ENCODE assay signal across 10 mouse cellular contexts in the genomic region with DNA sequence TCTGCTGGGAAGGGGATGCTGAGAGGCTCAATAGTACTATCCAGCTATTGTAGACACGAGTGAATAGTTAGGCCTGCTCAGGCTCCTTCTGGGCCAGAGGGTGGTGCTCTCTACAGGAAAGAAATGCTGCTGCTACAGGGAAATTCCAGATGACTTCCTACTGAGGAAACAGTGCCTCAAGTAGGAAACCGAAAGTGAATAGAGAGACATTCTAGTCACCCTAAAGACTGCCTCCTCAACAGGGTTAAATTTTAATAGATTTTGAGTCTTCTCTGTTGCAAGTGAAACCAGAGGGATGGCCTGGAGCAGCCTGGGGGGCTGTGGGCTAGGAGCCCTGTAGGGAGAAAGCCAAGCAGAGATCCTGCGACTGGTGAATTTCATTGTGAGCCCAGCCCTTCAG. TPM values are rescaled to one million over a fixed set of nuclear protein-coding genes. Genes with fewer than 3 reads are reported as not detected.
DNase-seq lines count a peak whose midpoint lies in the region; ATAC-seq lines count a peak whose summit lies in the region.
"Had no signal": no experiment of that assay in that cellular context is flagged by ENCODE, and none has a peak within 500 bp of the region (broad histone marks: within the 10 kb centered on the region; RNA-seq: fewer than 3 reads in every experiment).

No protein-coding gene starts in this region.

- WGBS in midbrain, embryonic 16.5 days, result 37% methylated on average over 3 of the region's 3 CpGs

- H3K36me3 ChIP-seq in midbrain, embryonic 16.5 days (ENCODE audit: control insufficient read depth, insufficient read depth, low read length), result no peaks in the 10 kb centered on the region
- H3K36me3 ChIP-seq: embryonic facial prominence, embryonic 15.5 days; neural tube, embryonic 13.5 days had no signal

- no peak overlapping the region for H3K4me2 ChIP-seq in midbrain, embryonic 16.5 days (ENCODE audit: low read length)
- H3K4me2 ChIP-seq: embryonic facial prominence, embryonic 15.5 days; neural tube, embryonic 13.5 days had no signal

- H3K4me1 ChIP-seq in midbrain, embryonic 16.5 days (ENCODE audit: control insufficient read depth, insufficient read depth, low read length), result peaks cover 5% of the 10 kb centered on the region

- ATAC-seq in midbrain, embryonic 16.5 days, result no peak

- H3K9ac ChIP-seq in midbrain, embryonic 16.5 days (ENCODE audit: low read depth, low read length), result no peak overlapping the region
- H3K9ac ChIP-seq: embryonic facial prominence, embryonic 15.5 days; neural tube, embryonic 13.5 days had no signal

- no peaks in the 10 kb centered on the region for H3K9me3 ChIP-seq in midbrain, embryonic 16.5 days (replicated peaks; ENCODE audit: control insufficient read depth, low read length, poor library complexity, severe bottlenecking)
- H3K9me3 ChIP-seq: embryonic facial prominence, embryonic 15.5 days; neural tube, embryonic 13.5 days had no signal

- no peak overlapping the region for H3K27ac ChIP-seq in midbrain, embryonic 16.5 days (ENCODE audit: low read length)
- H3K27ac ChIP-seq: embryonic facial prominence, embryonic 15.5 days; neural tube, embryonic 13.5 days had no signal

- H3K4me3 ChIP-seq in midbrain, embryonic 16.5 days (ENCODE audit: low read depth, low read length), result no peak overlapping the region
- H3K4me3 ChIP-seq: embryonic facial prominence, embryonic 15.5 days; neural tube, embryonic 13.5 days had no signal

- peak; percentile 77 for DNase-seq in CD4-positive helper T cell, adult 2 months (ENCODE audit: low read depth, low spot score)
- peak; percentile 38 for DNase-seq in NIH3T3 (ENCODE audit: low read depth)
- DNase-seq in induced T-regulatory cell, adult 2 months (ENCODE audit: low read depth), result peak; percentile 85
- DNase-seq in lung, adult 18-20 months, result peak; percentile 18 to 38
- DNase-seq in yolk sac, embryonic 10.5 days (ENCODE audit: low spot score), result no peak
- DNase-seq in c-Kit-positive CD71-positive TER-119-positive erythroid progenitor cells, embryonic 14.5 days (ENCODE audit: low spot score), result no peak
- no peak for DNase-seq in spleen, postnatal 4 days (ENCODE audit: low spot score in 2 of 2)

- H3K27me3 ChIP-seq in midbrain, embryonic 16.5 days (ENCODE audit: control insufficient read depth, insufficient read depth, low read depth, low read length), result peaks cover 13% of the 10 kb centered on the region

RNA-seq across cellular contexts. Expression of gene Parp14, which starts 2.2 kb away (rescaled TPM):
- polyA plus RNA-seq in midbrain, embryonic 16.5 days (2015; fragmentation: Nextera tagmentation; extraction: Ambion mirVana), result 0.15 and 0.27 TPM in 2 replicates

Comparison
In these comparisons a context has a peak if more than half of its experiments do, and no peak if none do; other contexts are left out.
1. DNase-seq: peak in CD4-positive helper T cell, adult 2 months (single experiment), NIH3T3 (single experiment), induced T-regulatory cell, adult 2 months (single experiment) and lung, adult 18-20 months (2 of 2); none in yolk sac, embryonic 10.5 days (single experiment), c-Kit-positive CD71-positive TER-119-positive erythroid progenitor cells, embryonic 14.5 days (single experiment) and spleen, postnatal 4 days (0 of 2).